Mouse (Mus musculus) regulatory T cell (primary cell): ENCODE results near the gene Asdurf.
"Not testable (repeated sequence)": the region's sequence is repeated elsewhere in the genome, so short reads cannot be mapped to it uniquely, and the experiment has no call there.

ENCODE experiments used
- in situ Hi-C: fragments of 300-600 bp; cut with MboI, MseI; formaldehyde crosslinking; loops from one replicate; pipeline ENCODE4 v1.15.1; 2025; ENCODE audit warnings: high pct_unique_total_duplicates

Asdurf gene

GRCm38 (mm10) chr1:53352327-53353261, at the start of gene Asdurf, which contains the start of the genes Gm28551 and Asnsd1:
Asdurf (minus strand) TSS chr1:53352619.
Gm28551 (minus strand) TSS chr1:53352667.
Asnsd1 (minus strand) TSS chr1:53352752.
- in situ Hi-C loops: loop anchor here (5.0 to 10.0 kb wide), 2 partner anchors 55 to 398 kb away; partner anchors contain the start of genes Gm28778, Ormdl1 and Pms1

GRCm38 (mm10) chr1:53393936-53394760, 41.7 kb upstream of the Asdurf start:
- in situ Hi-C loops: not testable (repeated sequence)

GRCm38 (mm10) chr1:53388762-53389161, 36.3 kb upstream of the Asdurf start:
- in situ Hi-C loops: no loop called here

- in situ Hi-C loops: no loop called here
Measured at GRCm38 (mm10) chr1:53384085-53384688, 31.8 kb upstream of the Asdurf start.

- in situ Hi-C loops: loop anchor here (10.0 kb wide), 1 partner anchor 283 kb away; no protein-coding TSS in a partner anchor
Measured at GRCm38 (mm10) chr1:53377731-53378130, 25.3 kb upstream of the Asdurf start.

- in situ Hi-C loops: loop anchor here (10.0 kb wide), 1 partner anchor 281 kb away; no protein-coding TSS in a partner anchor
Measured at GRCm38 (mm10) chr1:53375965-53376364, 23.5 kb upstream of the Asdurf start.

GRCm38 (mm10) chr1:53358988-53359387, 6.6 kb upstream of the Asdurf start:
- in situ Hi-C loops: loop anchor here (10.0 kb wide), 1 partner anchor 404 kb away; no protein-coding TSS in a partner anchor

- in situ Hi-C loops: no loop called here
Measured at GRCm38 (mm10) chr1:53341071-53341470, 11.3 kb downstream of the Asdurf start.

- in situ Hi-C loops: not testable (repeated sequence)
Measured at GRCm38 (mm10) chr1:53337403-53337802, 15.0 kb downstream of the Asdurf start.

- in situ Hi-C loops: no loop called here
Measured at GRCm38 (mm10) chr1:53335465-53335864, 17.0 kb downstream of the Asdurf start.

GRCm38 (mm10) chr1:53333527-53333926, 18.9 kb downstream of the Asdurf start:
- in situ Hi-C loops: not testable (repeated sequence)

GRCm38 (mm10) chr1:53324827-53325494, 27.5 kb downstream of the Asdurf start:
- in situ Hi-C loops: no loop called here

GRCm38 (mm10) chr1:53324277-53324676, 28.1 kb downstream of the Asdurf start:
- in situ Hi-C loops: no loop called here

GRCm38 (mm10) chr1:53323254-53323653, 29.2 kb downstream of the Asdurf start:
- in situ Hi-C loops: no loop called here

- in situ Hi-C loops: no loop called here
Measured at GRCm38 (mm10) chr1:53321662-53322344, 30.6 kb downstream of the Asdurf start.

GRCm38 (mm10) chr1:53312989-53313967, 39.1 kb downstream of the Asdurf start, which contains the start of gene Osgepl1:
Osgepl1 (plus strand) TSS chr1:53313624.
- in situ Hi-C loops: loop anchor here (10.0 kb wide), 1 partner anchor 858 kb away; no protein-coding TSS in a partner anchor

GRCm38 (mm10) chr1:53300506-53300905, 51.9 kb downstream of the Asdurf start:
- in situ Hi-C loops: no loop called here
